Mouse (Mus musculus) right cerebral cortex, postnatal 25 days (tissue): ENCODE data around the gene Scg5.
A peak's percentile ranks its signal among the peaks of the same experiment; 100 is the strongest.

Experiments
- DNase-seq: peaks from one replicate; pipeline ENCODE4 v3.0.0; 2022

Gene Scg5

DNA sequence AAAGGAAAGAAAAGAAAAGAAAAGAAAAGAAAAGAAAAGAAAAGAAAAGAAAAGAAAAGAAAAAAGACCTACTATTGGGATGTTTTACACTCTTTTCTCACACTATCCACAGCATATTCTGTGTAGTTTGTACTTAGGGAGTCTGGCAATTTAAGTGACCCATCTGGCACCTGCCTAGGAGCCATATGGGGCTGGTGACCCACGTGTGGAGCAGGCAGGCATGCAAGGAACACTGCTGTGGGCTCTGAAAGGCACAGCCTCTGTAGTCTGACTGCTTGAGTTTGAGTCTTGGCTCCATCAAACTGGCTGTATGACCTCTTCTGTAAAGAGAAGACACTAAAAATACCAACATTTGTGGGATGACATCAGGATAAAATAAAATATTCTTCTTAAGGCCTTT is 25.2 kb downstream of the Scg5 start:
- no peak for DNase-seq

DNA sequence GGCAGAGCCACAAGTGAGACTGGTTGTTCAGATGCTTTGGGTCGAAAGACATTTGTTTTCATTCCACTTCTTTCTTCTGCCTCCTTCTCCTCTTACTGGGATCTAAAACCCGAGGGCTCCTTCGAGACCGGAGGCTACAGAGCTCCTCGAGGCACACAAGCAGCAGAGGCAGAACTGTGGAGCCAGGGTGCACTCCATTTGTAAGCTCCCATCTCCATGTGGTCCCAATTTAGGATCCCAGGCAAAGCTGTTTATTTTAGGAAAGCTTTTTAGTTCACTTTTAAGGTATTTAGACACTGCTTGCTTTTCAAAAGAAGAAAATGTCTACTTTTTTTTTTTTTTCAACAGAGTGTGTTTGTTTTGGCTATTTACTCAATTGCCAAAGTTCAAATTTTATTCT is 28.1 kb downstream of the Scg5 start:
- no peak for DNase-seq

DNA sequence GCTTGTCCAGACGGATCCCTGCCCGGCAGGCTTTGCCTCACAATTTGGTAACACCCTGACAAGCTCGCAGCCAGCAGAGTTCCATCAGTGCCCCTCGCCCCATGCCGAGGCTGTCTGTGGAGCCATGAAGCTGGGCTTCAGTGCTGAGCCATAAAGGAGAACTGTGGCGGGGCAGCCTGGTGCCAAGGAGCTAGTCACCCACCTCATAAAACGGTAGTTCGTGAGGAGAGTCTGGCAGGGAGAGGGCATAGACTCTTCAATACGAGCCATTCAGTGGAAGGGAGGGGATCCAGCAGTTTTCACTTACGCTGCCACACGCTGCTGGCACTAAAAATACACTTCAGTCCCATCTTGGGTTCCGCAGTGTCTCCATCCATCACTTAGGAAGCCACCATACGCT is 30.3 kb downstream of the Scg5 start:
- no peak for DNase-seq

DNA sequence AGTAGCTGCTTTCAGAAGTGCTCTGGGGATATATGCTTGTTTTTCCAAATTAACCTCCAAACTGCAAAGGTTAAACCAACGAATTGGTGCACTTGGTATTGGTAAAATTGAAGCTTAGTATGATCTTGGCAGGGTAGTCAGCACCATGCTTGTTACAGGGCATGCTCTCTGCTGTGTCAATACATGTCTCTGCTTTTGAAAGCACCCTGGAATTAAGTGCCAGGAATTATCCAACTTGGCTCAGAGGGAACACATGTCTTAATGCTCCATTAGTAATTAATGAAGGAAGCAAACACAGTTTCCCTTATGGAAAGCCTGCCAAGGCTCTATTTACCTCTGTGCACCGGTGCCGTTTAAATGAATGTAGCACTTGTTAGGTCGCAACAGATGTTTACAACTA is 33.7 kb downstream of the Scg5 start:
- no peak for DNase-seq

DNA sequence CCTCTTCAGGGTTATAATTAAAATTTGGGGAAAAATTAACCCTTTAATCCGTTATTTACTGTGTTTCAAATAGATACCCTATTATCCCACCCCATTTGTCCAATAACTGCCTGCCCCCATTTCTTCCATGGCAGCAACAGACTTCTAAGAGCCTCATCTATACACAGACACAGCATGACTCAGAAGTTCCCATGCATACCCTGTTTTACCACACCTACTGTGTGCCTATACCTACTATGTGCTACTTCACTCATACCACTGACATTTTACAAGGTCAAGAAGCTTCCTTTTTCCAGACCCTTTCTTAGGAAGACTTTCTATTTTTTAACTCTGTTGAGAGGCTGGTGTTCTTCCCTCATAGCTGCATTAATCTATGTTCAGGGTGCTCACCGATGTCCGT is 35.4 kb downstream of the Scg5 start:
- DNase-seq, result no peak

DNA sequence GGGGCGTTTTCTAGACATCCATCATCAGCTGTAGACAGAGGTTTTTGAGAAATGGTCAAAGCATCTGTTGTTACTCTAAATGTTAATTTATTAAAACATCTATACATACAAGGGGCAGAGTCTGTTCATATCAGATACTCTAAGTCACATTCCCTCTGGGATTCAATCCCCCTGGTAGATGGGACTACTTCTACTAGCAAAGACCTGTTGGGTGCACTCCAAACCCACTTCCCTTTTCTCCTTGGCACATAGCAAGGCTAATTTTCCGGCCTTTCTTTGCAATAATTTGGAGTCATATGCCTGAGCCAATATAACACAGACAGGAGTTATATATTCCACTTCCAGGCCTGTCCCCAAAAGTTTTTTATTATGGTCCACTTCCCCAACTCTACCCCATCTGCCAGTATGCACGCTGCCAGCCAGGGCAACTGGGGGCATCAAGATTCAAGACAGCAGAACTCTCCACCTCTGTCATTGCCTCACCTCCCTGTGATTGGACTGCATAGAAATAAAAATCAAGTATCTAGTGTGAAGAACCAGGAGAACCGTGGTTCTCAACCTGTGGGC is 40.0 kb downstream of the Scg5 start:
- DNase-seq, result no peak

DNA sequence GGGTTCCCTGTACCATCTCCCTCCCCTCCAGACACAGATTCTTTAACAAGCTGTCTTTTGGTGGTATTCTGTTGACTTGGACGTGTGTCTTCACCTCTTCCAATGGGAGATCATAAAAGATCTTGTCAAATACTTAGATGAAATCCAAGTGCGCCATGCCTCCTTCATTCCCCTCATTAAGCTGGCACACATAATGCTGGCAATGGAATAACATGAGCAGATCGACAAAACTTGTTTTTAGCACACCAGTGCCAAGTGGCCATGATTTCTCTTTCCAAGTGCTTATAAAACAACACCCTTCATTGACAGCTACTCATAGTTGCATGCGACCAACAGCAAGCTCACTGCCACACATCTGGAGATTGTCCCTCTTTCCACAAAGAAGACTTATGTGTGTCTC is 41.0 kb downstream of the Scg5 start:
- DNase-seq, result no peak

DNA sequence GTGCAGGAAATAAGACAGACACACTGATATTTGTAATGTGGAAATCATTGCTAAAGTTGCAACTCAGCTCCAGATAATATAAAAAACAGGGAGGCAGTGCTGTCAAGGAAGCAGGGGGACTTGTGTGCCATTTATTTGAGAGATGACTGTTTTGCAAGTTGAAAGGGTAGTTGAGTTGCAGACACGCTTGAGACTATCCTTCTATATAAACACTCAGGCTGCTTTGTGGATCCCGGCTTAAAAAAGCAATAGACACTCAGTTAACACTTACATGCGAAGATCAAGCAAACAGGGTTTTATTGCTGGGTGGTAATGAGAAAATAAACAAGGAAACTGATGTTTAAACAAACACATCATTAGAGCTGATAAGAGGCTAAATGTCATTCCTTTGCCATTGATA is 44.1 kb downstream of the Scg5 start:
- DNase-seq, result no peak

DNA sequence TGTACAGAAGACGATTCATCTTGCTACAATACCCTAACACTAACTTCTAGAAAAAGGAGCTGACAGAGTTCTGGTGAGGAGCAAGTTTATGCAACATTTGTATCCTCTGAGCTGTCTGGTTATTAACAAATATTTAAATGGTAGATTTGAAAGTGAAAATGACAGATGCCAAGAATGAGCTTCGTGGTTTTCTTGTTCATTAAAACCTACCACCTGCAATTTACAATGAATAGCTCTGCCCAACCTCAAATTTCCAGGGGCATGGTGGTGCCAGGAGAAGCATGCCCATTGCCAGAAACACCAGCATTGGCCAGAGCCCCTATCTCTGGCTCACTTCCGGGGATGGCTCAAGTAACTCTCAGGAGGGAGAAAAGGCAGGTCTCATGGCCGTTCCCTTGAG is 47.4 kb downstream of the Scg5 start:
- no peak for DNase-seq

DNA sequence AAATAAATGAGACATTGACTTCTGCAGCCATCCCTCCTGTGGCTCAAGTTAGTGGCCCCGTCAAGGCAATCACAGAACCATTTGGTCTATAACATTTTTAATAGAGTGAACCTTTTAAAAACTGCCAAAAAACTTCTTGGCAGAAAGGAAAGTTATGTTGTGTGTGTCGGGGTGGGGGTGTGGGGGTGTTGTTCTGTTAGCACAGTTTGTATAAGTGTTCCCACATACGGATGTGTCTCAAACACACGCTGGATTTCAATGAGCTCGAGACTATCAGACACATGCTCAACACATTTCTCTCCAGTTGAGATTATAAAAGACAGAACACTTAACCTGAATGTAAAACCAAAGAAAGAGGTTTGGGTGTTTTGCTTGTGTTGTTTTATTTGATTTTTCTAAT is 47.8 kb downstream of the Scg5 start:
- DNase-seq, result no peak

DNA sequence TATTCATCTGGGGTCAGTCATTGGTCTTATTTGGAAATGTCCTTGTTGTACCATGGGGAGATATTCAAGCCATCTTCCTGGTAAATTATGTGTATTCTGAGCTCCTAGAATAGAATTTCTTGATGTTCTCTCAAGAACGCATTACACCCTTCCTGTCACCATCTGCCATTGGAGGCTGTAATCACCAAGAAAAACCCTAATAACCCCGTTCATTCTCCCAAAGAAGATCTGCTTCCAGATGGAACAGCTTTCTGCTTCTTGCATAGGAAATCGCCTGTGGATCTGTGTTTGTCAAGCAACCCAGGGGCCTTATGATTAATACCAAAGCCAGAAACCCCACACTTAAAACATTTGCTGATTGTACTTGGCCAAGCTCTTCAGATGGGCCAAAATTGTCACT is 49.6 kb downstream of the Scg5 start:
- DNase-seq, result no peak

DNA sequence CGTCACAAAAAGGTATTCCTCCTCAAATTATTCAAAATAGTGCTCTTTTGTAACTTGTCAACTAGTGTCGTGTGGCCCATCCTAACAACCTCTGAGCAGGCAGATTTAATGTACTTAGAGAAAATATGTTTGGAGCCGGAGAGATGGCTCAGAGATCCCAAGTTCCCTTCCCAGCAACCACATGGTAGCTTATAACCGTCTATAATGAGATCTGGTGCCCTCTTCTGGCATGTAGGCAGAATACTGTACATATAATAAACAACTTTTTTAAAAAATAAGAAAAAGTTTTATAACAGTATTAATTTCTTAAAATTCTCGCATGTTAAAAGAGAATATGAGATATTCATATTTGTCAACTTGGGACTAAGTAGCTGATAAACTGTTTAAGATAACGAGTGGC is 50.9 kb downstream of the Scg5 start:
- no peak for DNase-seq

DNA sequence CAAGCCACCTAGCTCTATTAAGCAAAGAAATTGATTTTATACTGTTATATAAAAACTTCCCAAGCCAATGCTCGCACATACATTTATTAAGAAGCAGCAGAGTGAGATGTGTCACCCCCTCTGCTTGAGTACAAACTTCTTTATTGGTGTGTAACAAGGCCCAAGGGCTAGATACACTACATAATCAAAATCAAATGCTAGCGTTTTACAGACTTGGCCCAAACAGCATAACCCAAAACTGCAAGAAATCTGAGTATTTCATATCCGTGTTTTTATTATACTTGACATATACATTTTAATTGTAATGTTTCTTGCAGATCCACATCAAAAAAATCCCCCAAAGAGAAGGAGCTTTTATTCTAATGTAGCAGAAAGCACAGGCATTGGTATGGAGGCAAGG is 52.6 kb downstream of the Scg5 start:
- no peak for DNase-seq

DNA sequence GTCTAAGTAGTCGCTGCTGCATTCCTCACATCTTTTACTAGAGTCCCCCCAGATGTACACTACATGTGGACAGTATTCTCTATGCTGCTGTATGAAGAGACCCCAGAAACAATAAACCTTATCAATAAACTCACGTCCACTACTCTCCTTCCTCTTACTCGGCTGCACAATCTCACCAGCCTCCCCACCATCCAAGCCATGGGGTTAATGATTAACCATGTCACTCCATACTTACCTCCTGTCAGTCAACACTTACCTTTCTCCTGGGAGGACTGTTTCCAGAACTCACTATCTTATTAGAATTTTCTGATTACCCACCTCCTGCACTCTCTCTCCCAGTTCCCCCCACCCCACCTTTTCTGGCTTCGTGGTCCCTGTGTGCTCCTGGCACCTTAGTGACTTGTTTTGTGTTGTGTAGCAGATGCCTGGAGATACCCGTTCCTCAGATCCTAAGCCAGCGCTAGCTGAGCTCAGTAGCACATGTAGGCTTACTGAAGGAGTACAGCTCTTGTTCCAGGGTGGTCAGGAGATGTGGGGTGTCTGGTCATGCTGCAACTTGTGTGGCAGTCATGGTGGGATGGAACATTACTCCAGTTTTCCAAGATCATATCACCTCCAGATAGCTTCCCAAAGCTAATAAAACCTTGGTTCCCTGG is 54.6 kb downstream of the Scg5 start:
- DNase-seq, result no peak

DNA sequence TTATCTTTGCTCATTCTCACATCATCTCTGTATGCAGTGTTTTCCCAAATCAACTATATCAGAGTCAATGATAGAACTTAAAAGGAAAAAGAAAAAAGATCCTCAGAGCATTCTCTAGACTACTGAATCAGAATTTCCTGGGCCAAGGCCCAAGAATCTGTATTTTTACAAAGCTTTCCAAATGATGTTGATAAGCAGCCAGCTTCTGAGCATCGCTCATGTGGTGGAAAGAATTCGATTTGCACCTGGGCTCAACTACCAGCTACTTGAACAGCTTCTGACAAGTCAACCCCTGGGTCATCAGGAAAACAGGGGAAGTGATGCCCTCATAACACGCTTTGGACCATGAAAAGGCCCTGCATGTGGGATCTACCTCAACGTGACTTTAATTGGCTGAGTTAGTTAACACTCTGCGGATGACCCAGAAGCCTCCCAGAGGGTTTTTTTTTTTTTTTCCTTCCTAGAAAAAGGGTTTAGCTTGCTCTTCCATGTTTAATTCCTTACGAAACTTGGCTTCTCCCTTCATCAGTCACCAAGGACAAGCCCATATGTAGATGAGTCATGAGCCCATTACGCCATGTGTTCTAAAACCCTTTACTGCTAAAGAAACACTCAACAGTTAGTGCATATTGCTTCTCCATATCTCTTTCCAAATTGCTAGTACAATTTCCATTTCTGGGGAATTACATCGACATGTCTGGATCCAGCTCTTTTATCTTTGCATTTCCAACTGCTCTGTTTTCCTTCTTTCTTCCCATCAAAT is 60.2 kb downstream of the Scg5 start:
- DNase-seq, result no peak

DNA sequence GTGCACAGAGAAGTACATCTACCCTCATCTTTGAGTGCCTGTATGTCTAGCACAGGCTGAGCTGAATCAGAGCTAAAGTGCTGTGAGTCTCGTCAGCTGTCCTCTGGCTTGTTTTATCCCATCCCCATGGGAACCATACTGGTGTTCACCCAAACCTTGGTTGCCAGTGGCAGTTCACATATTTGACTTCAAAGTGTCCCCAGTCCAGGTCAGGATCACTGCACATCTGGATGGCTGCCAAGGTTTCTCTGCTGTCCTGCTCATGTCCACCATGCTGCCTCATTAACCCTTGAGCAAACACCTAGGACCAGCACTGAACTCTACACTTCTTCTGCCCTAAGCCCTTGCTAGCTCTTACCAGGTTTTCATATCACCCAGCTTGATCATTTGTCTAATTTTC is 63.0 kb downstream of the Scg5 start:
- no peak for DNase-seq

DNA sequence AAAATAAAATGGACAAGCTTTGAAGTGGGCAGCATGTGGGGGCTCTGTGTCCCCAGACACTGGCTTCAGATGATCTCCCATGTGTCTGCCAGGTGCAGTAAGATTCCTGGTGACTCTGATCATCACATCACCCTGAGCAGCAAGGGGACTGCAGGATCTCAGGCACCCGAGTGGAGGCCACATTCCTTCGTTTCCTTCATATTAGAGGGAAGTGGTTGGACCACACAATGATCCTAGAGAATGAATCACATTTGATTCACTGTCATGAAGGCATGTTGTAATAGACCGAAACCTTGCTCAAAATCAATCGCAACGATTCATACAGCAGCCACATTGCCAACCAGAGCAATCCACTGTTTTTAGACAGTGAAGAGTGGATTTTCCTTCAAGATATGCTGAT is 64.0 kb downstream of the Scg5 start:
- DNase-seq, result no peak

DNA sequence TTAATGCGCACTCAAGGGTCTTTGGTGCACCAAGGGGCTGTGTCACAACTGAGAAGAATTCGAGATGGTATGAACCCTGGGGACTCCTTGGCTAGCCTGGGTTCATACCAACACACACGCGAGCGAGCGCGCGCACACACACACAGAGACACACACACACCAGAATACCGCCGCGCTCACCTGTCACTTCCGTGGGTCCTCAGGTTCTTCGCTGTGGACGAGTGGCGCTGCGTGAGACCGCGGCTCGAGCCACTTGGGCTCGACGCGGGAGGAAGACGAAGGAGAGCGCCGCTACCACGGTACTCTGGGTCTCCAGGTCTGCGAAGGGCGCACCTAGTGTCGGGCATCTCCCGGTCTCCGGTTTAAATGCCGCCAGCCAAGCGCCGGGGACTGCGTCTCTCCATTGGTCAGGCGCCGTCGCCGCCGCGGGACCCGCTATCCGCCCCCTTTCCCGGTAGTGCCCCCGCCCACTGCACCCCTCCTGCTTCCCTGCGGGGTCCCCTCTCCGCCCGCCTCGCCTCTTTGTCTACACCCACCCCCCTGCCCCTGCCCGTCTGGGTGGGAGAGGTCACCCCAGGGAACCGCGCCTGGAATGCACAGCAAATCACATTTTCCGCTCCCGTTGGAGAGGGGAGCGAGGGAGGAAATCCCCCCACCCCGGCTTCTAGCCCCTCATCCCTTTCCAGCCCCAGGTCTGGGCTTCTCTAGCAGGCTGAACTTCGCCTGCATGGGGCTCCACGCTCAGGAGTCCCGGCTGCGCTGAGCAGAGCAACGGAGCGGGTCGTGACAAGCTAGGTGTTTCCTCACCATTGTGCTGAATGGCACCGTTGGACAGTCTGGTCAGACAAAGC is 70.4 kb downstream of the Scg5 start, which contains the start of gene Grem1:
TSS of gene Grem1 (minus strand) at position 336 of the 851 bp plus-strand sequence.
- DNase-seq, result peak; percentile 30

DNA sequence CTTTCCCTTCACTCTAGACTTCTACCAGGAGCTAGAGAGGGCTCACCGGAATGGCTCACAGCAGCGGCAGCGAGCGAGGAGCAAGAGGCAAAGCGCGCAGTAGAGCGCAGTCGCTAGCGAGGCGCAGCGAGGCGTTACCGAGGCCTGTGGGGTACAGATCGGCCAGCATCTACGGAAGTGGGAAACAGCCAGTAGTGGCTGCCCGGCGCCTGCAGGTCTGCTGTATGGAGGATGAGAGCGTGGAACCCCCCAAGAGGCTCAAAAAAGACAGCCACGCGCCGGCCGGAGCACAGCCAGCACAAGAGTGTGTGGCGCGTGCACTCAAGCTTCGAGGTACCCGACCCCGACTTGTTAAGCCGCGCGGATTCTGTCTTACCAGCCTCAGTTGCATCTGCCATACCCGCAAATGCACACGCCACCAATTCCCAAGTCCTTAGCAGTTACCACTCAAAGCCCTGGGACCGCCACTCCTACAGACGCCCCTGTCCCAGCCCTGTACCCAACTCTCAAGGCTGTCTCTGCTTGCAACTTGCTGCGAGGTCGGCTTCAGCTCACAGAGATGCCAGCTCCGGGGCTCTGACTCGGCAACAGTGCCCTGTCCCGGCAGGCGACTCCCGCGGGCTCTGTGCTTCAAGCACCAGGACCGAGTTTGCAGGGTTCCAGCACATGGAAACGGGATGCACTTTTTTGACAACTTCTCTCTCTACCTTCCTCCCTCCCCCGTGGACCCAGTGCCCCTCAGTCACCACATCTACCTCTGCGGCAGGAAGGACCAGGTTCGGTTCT is 71.2 kb downstream of the Scg5 start:
- peak; percentile 54 for DNase-seq

DNA sequence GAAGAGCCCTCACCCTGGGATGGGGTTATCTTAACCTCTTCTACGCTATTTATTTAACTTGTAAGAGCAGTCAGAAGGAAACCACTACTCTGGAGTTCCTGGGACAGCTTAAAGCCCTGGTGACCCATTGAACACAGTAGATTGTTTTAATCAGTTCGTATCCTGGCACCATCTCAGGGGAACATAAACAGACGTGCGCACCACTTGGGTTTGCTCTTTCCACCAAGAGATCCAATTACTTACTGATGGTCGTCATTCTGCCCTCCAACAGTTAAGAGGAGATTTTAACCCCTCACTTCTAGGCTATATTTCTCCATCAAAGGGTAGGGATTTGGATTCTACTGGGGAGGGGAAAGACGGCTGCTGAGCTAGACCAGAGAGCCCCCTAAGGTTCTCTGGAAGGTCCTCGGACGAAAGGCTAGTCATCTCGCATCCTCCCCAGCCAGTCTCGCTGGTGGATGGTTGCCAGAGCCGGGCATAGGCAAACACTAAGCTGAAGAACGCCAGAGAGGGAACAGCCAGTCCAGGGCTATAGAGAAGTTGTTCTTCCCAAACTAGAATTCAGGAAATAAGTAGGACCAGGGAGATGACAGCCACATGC is 71.9 kb downstream of the Scg5 start:
- no peak for DNase-seq

DNA sequence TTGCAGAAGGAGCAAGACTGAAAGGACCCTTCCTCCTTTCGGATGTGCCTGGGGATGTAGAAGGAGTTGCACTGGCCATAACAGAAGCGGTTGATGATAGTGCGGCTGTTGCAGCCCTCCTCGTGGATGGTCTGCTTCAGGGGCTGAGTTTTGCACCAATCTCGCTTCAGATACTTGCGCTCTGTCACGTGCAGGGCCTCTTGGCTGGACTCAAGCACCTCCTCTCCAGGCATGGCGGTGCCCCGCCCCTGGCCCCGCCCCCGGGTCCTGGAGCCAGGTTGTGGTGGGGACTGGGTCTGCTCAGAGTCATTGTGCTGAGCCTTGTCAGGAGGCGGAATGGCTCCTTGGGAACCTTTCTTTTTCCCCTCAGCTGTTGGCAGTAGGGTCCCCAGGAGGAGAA is 79.2 kb downstream of the Scg5 start:
- no peak for DNase-seq

DNA sequence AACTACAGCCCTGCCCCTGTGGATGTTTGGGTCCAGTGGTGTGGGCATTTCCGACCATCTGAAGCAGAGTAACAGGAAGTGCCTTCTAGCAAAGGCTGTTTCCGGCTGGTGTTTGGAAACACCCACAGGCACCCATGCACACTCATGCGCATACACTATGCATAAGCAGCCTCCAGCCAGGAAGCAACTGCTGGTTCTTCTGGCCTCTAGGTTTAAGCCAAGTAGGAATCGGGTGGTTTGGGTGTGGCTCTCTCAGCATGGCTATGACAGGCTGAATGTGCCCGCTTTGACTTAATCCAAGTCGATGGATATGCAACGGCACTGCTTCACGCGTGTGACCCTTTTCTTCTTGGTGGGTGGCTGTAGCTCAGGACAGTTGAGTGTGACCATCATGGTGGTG is 79.6 kb downstream of the Scg5 start:
- no peak for DNase-seq
